Mouse (Mus musculus) inflammation-experienced regulatory T-cells, adult 6 months (primary cell): ENCODE measurements around the gene Oxsm. TPM values are rescaled to one million over a fixed set of nuclear protein-coding genes. Genes with fewer than 3 reads are reported as not detected.

Source experiments
- ATAC-seq: one replicate; pipeline ENCODE4 v1.8.0; 2017
- polyA plus RNA-seq, 3 experiments: library from polyadenylated mRNA; unstranded; fragments of 100-300 nt; shearing (Covaris generic); gene quantifications; one replicate each; pipeline ENCODE4 v1.2.1; 2017

Gene Oxsm
- polyA plus RNA-seq, 3 experiments from 2014 or later: 4.4 to 6.8 (median 5.6) TPM

DNA sequence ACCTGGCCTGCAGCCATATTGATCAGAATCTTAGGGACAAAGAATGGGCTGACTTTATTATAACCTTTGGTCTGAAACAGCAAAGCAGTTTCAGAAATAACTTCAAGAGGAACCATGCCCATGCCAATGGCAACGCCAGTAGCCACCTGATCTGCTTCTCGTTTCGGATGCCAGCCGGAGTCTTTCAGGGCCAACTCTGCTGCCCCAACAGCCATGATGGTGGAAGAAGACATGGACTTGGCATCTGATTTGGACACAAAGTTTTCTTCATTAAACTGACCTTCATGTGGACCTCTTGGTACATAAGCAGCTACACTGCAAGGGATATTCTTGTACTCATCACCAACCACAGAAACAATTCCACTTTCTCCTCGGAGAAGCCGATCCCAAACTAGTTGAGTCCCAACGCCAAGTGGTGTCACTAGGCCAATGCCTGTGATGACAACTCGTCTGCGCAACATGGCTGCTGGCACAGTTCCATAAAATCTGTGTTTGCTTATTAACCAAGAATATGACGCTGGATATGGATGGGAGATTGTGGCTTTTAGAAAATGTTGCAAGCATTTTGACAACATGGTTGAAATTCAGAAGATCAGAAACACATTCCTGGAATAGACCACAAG, 7.3 kb downstream of the Oxsm start:
- ATAC-seq: no peak

DNA sequence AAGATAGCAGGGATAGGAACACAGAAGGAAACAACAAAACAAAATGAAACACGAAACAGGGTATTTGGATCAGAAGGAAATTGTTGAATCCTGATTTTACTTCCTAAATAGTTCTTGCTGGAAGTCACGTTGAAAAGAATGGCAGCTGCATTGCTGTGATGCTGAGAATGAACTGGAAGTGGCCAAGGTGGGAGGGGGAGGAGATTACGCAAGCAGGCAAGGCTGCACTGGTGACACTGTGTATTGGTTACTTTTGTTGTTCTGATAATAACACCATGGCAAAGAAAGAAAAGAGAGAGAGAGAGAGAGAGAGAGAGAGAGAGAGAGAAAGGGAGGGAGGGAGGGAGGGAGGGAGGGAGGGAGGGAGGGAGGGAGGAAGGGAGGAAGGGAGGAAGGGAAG, 13.1 kb downstream of the Oxsm start:
- ATAC-seq: no peak

DNA sequence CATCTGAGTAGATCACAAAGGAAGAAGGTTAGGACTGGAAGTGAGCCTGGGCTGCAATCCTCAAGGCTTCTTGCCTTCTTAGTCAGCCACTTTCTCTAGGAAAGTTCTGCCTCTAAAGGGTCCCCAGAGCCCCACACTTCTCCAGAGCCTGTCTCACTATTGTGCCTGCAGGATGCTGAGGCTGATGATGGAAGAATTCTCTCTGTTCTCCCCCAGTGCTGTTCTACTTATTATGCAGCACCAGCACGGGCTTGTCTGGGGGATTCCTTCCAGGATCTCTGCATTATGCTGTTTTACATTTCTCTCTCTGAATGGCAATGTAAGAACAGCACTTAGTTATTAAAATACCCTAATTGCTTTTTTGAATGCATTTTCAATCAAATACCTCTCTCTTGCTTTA, 16.1 kb downstream of the Oxsm start:
- no peak for ATAC-seq

DNA sequence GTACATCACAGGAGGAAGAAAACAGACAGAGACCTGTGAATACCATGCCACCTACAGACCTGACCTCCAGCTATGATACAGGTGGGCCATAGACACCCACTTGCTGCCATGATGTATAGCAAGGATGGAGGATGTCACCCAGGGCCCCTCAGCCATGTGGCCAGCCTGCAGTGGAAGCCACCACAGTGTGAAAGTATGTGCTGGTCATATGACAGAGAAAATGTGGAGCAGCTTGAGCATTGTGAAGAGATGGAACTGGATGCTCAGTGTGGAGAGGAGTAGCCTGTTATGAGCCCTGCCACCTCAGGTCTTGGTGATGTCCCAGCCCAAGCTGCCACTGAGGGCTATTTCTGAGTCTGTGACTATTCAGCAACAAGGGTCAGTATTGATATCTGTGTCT, 19.0 kb downstream of the Oxsm start:
- ATAC-seq: no peak

DNA sequence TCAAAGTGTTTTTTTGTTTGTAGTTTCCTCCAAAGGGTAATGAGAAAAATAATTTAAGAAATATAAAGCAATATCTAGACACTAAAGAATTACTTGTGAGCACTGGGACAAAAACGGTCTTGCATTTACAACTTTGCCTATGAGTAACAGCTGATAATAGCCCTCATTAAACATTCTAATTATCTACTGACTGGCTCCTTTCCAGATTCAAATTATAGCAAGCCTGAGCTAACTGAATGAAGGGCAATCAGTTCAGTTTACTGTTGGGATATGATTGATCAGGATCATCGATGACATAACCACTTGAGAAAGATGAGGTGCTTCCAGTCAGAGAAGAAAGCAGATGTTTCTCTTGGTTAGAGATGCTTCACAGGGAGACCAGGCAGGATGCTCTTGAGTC, 20.2 kb downstream of the Oxsm start:
- no peak for ATAC-seq

DNA sequence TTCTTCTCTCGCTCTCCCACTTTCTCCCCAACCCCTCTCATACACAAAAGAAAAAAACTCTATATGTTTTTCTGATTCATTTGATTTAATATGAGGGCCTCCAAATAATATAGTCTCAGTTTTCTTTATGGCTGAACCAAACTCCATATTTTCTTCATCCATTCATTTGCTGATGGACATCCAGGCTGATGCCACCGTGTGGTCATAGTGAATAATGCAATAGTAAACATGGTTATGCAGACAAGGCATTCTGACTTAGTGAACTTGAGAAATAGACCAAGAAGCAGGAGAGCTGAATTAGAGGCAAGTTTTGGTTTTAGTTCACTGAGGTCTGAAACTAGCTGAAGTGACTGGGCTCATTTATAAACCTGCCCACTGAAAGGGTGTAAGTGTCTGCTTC, 30.6 kb downstream of the Oxsm start:
- ATAC-seq: peak; percentile 77

DNA sequence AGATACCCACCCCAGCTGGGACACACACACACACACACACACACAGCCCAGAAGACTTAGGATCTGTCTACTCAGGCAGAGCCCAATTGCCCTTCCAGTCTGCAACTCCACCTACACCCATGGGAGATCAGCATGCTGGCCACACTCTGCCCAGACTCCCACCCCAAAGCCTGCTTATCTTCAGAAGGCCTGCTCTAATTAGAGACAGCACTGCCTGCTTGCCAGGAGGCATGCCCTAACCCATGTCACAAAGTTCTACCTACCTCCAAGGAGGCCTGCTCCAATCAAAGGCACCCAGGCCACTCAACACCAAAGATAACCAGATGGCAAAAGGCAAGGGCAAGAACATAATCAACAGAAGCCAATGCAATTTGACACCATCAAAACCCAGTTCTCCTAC, 41.9 kb downstream of the Oxsm start:
- ATAC-seq: no peak

DNA sequence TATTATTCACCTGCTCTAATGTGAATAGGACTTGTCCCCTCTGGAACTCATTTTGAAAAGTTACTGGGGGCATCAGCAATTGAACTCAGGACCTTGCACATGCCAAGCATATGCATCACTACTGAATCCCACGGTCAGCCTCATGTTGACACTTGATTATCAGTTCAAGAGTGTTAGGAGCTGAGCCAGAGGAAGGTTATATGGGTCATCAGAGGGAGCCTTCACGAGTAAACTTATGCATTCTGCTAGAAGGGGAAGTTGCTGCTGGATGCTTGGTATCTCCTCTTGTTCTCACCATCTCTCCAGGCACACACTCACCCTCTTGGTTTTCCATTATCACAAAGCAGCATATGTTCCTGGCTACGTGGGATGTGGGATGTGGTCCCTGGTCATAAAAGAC, 47.9 kb downstream of the Oxsm start:
- no peak for ATAC-seq

DNA sequence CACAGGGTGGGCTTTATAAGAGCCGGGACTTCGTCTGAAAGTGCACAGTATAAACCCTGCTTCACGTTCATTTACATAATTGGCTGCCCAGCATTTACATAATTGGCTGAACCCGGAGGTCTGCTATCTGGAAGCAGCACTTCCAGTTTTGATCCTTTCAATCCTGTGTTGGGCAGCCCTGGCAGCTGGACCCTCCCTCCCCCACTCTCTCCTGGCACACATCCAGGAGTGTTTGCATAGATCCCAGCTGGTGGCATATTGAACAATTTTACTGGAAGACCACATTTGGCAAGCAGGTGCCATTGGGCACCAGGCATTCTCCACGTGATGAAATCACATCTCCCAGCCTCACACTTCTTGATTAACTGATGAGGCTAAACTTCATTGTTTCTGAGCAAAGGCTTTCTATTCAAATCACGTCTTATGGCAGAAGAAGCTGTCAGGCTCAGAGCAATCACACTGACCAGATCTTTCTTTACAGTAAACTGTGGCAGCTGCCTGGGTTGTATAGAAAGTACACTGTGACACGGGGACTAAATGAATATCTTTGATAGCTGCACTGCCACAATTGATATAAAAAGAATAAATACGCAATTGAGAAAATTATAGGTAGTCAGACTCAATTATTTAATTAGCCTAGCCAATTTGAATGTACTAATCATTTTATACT, 48.5 kb downstream of the Oxsm start:
- no peak for ATAC-seq

DNA sequence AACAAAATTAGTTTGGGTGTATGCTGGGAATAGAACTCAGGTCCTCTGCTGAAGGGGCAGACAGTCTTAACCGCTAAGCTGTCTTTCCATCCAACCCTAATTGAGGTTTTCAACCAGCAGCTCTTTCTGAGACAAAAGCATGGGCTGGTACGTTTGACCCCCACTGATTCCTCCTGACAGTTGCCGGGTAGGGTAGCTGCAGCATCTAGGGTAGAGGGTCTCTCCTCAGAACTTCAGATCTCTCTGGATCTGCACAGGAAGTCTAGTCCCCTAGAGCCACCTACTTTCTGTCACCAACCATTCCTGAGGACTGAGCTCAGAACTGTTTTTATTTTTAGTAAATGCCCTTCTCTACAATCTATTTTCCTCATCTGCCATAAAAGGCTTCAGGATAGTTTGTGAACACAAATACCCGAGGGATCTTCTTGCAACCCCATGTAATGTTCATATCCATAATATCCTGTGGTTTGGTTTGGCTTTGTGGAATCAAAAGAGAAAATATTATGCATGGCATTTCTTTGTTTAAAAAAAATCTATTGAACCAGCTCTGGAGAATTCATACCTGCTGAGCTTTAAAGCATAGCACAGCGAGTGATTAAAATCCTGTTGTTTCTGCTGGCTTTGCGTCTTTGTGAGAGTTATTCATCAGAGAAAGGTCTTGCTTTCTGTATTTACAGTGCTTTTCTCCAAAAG, 49.2 kb downstream of the Oxsm start:
- no peak for ATAC-seq

DNA sequence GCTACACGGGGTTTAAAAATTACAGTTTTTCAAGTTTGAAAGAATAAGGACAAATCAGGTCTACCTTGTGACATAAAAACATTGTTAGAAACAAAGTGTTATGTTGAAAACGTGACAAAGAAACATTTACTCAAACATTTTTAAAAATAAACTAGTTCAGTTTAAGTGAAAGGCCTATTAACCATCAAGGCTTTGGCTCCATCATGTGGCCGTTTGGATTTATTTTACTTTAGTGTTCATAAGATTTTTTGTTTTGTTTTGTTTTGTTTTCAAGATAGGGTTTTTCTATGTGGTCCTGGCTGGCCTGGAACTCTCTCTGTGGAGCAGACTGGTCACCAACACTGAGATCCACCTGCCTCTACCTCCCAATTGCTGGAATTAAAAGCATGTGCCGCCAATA, 53.1 kb downstream of the Oxsm start:
- ATAC-seq: peak; percentile 73

DNA sequence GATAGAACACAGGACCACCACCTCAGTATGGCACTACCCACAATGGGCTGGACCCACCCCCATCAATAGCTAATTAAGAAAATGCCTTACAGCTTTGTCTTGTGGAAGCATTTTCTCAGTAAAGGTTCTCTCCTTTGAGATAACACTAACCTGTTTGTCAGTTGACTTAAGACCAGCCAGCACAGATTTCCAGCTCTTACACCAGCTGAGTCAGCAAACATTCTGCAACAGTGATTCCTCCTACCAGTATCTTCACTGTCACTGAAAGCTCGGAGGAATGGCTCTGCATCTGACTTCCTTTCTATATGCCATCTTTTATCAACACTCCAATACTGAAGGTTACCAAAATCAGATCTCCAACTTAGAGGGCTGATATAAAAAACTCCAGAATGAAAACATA, 54.1 kb downstream of the Oxsm start:
- no peak for ATAC-seq

DNA sequence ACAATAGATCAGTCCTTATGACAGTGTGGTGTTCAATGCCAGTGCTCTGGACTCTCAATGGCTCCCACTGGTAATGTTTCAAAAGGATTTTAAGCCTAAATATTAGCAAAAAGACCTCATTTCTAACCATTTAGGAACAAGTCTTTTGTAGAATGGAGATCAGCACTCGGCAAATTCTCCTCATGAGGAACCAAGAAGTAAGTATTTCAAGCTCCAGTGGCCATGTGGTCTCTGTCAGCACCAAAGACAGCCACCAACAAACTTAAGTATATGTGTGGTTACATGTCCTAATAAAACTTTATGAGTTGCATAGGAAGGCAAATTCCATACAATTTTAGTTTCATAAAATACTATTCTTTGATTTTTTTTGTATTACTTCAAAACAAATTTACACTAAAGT, 55.5 kb downstream of the Oxsm start:
- ATAC-seq: no peak

DNA sequence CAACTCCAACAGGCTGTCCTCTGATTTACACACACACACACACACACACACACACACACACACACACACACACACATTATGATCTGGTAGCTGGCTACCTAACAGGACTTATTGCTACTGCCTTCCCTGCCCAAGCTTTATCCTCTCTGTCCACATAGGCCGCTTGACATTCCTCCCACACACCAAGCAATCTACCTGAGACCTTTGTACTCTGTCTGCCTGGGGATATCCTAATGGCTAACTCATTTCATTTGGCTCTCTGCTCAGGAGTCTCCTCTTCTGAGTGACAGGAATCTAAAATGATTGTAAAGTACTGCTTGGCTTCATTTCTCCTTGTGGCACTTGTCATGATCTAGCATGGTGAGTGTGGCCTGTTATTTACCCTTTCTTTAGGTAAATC, 60.5 kb downstream of the Oxsm start:
- no peak for ATAC-seq

Other genes with a start within 250 kb of the Oxsm start
- gene Ngly1, start 528 bp downstream of the Oxsm start, polyA plus RNA-seq: 100 to 1,000 TPM in 1 of 3 experiments, 10 to 100 TPM in 2; 78.7 to 102 (median 93.2) TPM
- 100 to 1,000 TPM in 1 of 3 experiments, 10 to 100 TPM in 2; 58.0 to 117 (median 58.3) TPM for gene Top2b, start 115.4 kb upstream of the Oxsm start, polyA plus RNA-seq